Mouse (Mus musculus) cerebellum, postnatal 25 days (tissue): ENCODE measurements at regions not wholly inside any gene's neighbourhood (a gene's known extent, or its start where the extent isn't known, plus 50 kb on each side); places are given as distances from the start of the nearest gene placed in this dataset.

Experiments used
- DNase-seq, 2 experiments: peaks; one replicate each; pipeline ENCODE4 v3.0.0; 2021; ENCODE audit warnings: mixed read lengths in 2 of 2

DNA sequence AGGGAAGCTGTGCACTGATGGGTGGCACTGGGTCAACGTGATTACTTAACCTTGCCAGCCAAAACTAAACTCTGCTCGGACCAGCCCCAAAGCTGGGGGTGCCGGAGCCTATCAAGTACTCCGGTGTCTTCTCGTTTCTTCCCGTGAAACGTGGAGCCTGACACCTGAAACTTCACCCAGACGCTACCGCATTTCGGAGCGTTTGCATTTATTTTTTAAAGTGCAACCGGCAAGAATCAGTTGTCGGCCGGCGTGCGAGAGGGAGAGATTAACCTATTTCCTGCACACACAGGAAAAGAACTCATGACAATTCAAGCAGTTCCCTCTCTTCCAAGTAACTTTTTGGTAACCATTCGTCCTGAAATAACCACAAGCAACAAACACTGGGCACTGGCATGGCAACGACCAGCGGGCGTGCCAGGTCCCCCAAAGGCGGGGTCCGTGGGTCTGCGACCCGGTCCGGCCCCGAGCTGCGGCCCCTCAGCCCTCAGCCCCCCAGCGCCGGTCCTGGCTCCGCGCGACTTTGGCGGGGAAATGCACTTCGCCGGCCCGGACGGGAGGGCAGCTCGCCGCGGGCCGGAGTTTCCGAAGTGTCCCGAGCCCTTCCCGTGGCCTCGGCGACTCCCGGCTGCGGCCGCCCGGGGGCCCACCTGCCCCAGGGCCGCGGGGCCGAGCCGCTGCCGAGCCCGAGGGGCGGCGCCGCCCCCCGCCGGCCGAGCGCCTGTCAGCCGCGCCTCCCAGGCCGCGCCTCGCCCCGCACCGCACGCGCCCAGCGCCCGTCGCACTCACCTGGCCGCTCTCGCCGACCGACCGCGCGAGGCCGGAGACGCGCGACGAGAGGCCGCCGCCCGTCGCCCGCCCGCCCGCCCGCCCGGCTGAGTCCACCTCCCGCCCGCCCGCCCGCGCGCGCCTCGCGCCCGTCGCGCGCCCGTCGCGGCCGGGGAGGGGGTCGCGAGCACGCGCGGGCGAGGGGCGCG lies 1861.7 kb upstream of the Lrrc6 start:
- peak; percentile 48 to 74 for DNase-seq

DNA sequence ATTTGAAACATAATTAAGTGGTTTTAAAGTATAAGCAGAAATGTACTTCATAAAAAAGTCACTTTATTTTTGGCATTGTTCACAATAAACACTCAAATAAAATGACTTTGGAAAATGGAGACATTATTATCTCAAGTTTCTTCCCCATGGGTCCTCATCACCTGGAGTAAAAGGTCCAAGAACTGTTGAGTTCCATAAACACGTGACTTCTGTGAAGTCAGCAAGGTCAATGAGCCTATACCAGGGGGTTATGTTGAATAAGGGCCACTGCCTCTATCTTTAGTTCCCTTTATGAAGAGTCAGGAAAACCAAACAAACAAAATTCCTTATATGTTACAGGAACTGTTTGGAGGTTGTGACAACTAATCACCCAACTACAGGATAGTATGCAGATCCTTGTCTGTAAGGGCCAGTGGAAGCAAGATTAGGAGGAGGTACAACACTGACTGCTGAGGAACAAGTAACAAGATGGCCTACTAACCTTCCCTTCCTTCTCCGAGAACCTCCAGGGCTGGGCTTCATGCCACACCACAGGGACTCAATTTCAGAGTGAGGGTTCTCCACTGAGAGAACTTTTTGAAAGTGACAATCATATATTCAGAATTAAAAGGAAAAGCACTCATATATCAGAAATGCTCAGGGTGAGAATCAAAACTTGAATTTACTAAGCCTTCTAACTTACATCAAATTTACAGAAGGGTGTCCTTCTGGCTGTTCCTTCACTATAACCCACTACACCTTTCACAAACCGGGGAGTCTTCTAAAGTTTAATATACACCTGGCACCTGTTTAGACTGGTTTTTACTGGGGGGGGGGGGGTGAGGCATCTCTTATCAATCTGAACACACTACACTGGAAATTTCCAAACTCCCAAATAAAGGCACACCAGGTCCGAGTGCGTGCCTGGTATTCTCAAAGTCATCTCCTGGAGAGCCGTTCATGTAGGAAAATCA lies 1860.5 kb upstream of the Lrrc6 start:
- DNase-seq, result peak; percentile 11 to 28

DNA sequence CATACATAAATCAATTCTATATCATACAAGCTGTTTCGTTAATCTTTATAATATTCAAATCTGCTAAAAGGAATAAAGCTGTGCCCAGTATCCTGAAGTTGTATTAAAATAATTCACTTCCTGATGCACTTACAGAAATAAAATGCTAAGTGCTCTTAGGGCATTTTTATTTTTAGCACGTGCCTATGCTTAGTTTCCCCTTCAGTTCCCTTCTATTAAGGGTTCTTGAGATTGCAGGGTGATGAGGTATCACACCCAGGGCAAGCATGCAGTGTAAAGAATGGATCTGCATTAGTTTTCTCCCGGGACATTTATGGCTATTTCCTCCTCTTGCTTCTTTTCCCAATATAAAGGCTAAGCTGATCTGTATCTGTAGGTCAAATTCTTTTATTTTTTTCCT lies 1858.8 kb upstream of the Lrrc6 start:
- no peak for DNase-seq

DNA sequence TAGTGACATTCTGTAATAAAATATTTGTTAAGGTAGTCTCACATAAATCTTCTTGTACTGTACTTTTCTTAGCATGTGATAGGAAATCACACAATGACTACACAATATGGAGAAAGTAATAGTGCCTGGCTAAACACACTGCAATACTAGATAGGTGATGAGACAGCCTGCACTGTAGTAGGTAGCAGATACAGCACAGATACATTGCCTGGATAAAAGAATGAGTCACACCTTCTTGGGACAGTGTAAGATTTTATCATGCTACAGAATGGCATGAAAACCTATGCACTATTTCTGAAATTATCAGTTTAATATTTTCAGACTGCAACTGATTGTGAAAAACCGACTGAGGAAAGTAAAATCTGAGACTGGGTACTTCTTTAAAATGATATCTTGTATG lies 1855.2 kb upstream of the Lrrc6 start:
- DNase-seq, result no peak

- peak; percentile 34 to 52 for DNase-seq
Observed at GRCm38 (mm10) chr15:68344652-68345051, 1843.9 kb upstream of the Lrrc6 start.

DNA sequence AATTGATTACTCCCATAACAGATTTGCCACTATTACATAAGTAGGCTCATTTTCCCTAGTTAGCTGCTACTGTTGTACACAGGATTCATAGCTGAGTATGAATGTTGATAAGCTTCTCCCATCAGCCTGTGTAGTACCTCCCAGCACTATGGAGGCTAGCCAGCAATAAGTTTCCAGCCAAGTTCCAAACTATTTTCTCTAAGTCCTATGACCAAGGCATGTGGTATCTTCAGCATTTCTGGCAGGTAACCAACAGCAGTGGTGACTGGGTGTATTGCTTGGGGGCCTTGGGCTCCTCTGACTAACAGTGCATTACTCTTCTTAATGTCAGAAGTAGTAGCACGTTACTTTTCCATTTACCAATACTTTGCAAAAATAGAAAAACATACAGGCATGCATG lies 1841.8 kb upstream of the Lrrc6 start:
- no peak for DNase-seq

- DNase-seq, result no peak
Observed at GRCm38 (mm10) chr15:68341056-68341455, 1840.3 kb upstream of the Lrrc6 start.

GRCm38 (mm10) chr15:68337264-68337663 lies 1836.6 kb upstream of the Lrrc6 start:
- no peak for DNase-seq

DNA sequence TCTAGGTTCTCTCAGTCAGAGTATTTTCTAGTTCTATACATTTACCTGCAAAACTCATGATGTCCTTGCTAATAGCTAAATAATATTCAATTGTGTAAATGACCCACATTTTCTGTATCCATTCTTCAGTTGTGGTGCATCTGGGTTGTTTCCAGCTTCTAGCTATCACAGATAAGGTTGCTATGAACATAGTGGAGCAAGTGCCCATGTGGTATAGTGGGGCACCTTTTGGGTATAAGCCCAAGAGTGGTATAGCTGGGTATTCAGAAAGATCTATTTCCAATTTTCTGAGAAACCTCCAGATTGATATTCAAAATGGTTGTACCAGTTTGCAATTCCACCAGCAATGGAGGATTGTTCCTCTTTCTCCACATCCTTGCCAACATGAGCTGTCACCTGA lies 1835.1 kb upstream of the Lrrc6 start:
- DNase-seq, result no peak

DNA sequence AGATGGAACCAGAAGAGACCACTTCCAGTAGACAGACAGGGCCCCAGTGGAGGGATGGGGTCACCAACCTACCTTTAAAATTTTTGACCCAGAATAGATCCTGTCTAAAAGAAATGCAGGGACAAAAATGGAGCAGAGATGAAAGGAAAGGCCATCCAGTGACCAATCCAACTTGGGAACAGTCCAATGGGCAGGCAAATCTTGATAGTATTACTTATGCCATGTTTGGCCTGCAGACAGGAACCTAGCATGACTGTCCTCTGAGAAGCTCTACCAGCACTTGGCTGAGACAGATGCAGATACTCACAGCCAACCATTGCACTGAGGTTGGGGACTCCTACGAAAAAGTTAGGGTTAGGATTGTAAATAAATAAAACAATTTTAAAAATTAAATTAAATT lies 1815.4 kb upstream of the Lrrc6 start:
- no peak for DNase-seq
